Mouse (Mus musculus): ENCODE results near the gene Rps16.
"Not testable (repeated sequence)": the region's sequence is repeated elsewhere in the genome, so short reads cannot be mapped to it uniquely, and the experiment has no call there.

Gene Rps16

GRCm38 (mm10) chr7:28373891-28374495 lies 23.5 kb downstream of the Rps16 start:
- DNase-seq (ENCODE audit: low spot score): no peak

GRCm38 (mm10) chr7:28374647-28375046 lies 24.2 kb downstream of the Rps16 start:
- no peak for DNase-seq (ENCODE audit: low spot score)

- DNase-seq (ENCODE audit: low spot score): peak; percentile 90
Observed at GRCm38 (mm10) chr7:28375176-28375921, 24.9 kb downstream of the Rps16 start.

GRCm38 (mm10) chr7:28376011-28376771 lies 25.7 kb downstream of the Rps16 start:
- peak; percentile 67 for DNase-seq (ENCODE audit: low spot score)

GRCm38 (mm10) chr7:28377190-28378065 lies 27.0 kb downstream of the Rps16 start:
- no peak for DNase-seq (ENCODE audit: low spot score)

GRCm38 (mm10) chr7:28378066-28378690 lies 27.7 kb downstream of the Rps16 start:
- DNase-seq (ENCODE audit: low spot score): no peak

- DNase-seq (ENCODE audit: low spot score): peak; percentile 86
Observed at GRCm38 (mm10) chr7:28378769-28379651, 28.6 kb downstream of the Rps16 start.

- no peak for DNase-seq (ENCODE audit: low spot score)
Observed at GRCm38 (mm10) chr7:28380237-28381016, 30.0 kb downstream of the Rps16 start, which contains the start of gene Zfp36. TSS of gene Zfp36 (minus strand) at chr7:28380253.

GRCm38 (mm10) chr7:28381017-28381790 lies 30.8 kb downstream of the Rps16 start:
- peak; percentile 81 for DNase-seq (ENCODE audit: low spot score)

- peak; percentile 81 for DNase-seq (ENCODE audit: low spot score)
Observed at GRCm38 (mm10) chr7:28381938-28382337, 31.5 kb downstream of the Rps16 start.

GRCm38 (mm10) chr7:28382347-28382951 lies 32.0 kb downstream of the Rps16 start:
- DNase-seq (ENCODE audit: low spot score): no peak

GRCm38 (mm10) chr7:28382981-28383396 lies 32.5 kb downstream of the Rps16 start:
- DNase-seq (ENCODE audit: low spot score): peak; percentile 59

GRCm38 (mm10) chr7:28383606-28384005 lies 33.2 kb downstream of the Rps16 start:
- DNase-seq (ENCODE audit: low spot score): no peak

- DNase-seq (ENCODE audit: low spot score): no peak
Observed at GRCm38 (mm10) chr7:28384162-28384561, 33.7 kb downstream of the Rps16 start.

GRCm38 (mm10) chr7:28385196-28385595 lies 34.7 kb downstream of the Rps16 start:
- no peak for DNase-seq (ENCODE audit: low spot score)

- DNase-seq (ENCODE audit: low spot score): no peak
Observed at GRCm38 (mm10) chr7:28386007-28386406, 35.6 kb downstream of the Rps16 start.

GRCm38 (mm10) chr7:28386462-28386861 lies 36.0 kb downstream of the Rps16 start:
- peak; percentile 68 for DNase-seq (ENCODE audit: low spot score)

- not testable (repeated sequence) for DNase-seq (ENCODE audit: low spot score)
Observed at GRCm38 (mm10) chr7:28386877-28387276, 36.4 kb downstream of the Rps16 start.

All from ovary, adult 18-20 months (tissue).